Mouse (Mus musculus) kidney, embryonic 16.5 days (tissue): ENCODE measurements around the gene Bnip1. TPM values are rescaled to one million over a fixed set of nuclear protein-coding genes. Genes with fewer than 3 reads are reported as not detected.

Experiments
- ATAC-seq: fragments of 200-750 bp; cut with Nextera tagmentation; 2 replicates; pipeline ENCODE4 v1.8.0; 2017; ENCODE audit warnings: moderate TSS enrichment; ENCODE audit not compliant: low FRiP score, low TSS enrichment
- H3K27ac ChIP-seq: fragments of 300-500 bp; sonication (generic); 2 replicates; pipeline ENCODE4 v1.5.1; 2014; ENCODE audit warnings: low read length
- H3K27me3 ChIP-seq: fragments of 300-500 bp; sonication (generic); 2 replicates; pipeline ENCODE4 v1.6.1; 2014; ENCODE audit warnings: low read length, control low read depth, mixed read lengths; ENCODE audit not compliant: insufficient read depth
- H3K36me3 ChIP-seq: fragments of 300-500 bp; sonication (generic); 2 replicates; pipeline ENCODE4 v1.6.1; 2014; ENCODE audit warnings: low read length, control low read depth, mixed read lengths; ENCODE audit not compliant: insufficient read depth
- H3K4me1 ChIP-seq: fragments of 300-500 bp; sonication (generic); 2 replicates; pipeline ENCODE4 v1.6.1; 2014; ENCODE audit warnings: low read length, control low read depth, mixed read lengths; ENCODE audit not compliant: insufficient read depth
- H3K4me2 ChIP-seq: fragments of 300-500 bp; sonication (generic); replicated peaks from 2 replicates; pipeline ENCODE4 v1.6.1; 2014; ENCODE audit warnings: low read depth, low read length
- H3K4me3 ChIP-seq: fragments of 300-500 bp; sonication (generic); 2 replicates; pipeline ENCODE4 v1.5.1; 2014; ENCODE audit warnings: mild to moderate bottlenecking, low read length
- H3K9ac ChIP-seq: fragments of 300-500 bp; sonication (generic); replicated peaks from 2 replicates; pipeline ENCODE4 v1.6.1; 2014; ENCODE audit warnings: low read length
- H3K9me3 ChIP-seq: fragments of 300-500 bp; sonication (generic); 2 replicates; pipeline ENCODE4 v1.6.1; 2016; ENCODE audit warnings: low read length, control low read depth
- WGBS: fragments of 180-500 bp; shearing (Covaris S2); extraction: QIAGEN DNeasy Blood & Tissue Kit; methylation state at CpG from one replicate; pipeline ENCODE4 v1.1.7; 2014; 5-methylcytosine and 5-hydroxymethylcytosine counted together
- polyA plus RNA-seq: library from polyadenylated mRNA; unstranded; fragments of >200 nt; fragmentation: Nextera tagmentation; extraction: Ambion mirVana; gene quantifications from 2 replicates; pipeline ENCODE4 v1.2.1, GENCODE M21; 2015

The Bnip1 gene
- polyA plus RNA-seq, 1 experiment from 2014 or later, result 57.4 TPM

- no peak overlapping the region for H3K4me3 ChIP-seq
- H3K36me3 ChIP-seq, result no peaks in the 10 kb centered on the region
- no peak overlapping the region for H3K27ac ChIP-seq
- no peaks in the 10 kb centered on the region for H3K9me3 ChIP-seq
- ATAC-seq, result no peak
- no peak overlapping the region for H3K4me2 ChIP-seq
- 91% methylated on average over 3 of the region's 3 CpGs for WGBS
- H3K4me1 ChIP-seq, result peaks cover 8% of the 10 kb centered on the region
- no peak overlapping the region for H3K9ac ChIP-seq
- no peaks in the 10 kb centered on the region for H3K27me3 ChIP-seq
These were observed 2.3 kb upstream of the Bnip1 start for GRCm38 (mm10) chr17:26778430-26779100.

GRCm38 (mm10) chr17:26779471-26779870, 1.4 kb upstream of the Bnip1 start:
- no peak for ATAC-seq
- Histone ChIP-seq H3K9me3 (no peaks in the 10 kb centered on the region), H3K9ac (no peak overlapping the region), H3K4me3 (no peak overlapping the region), H3K36me3 (no peaks in the 10 kb centered on the region), H3K4me2 (no peak overlapping the region), H3K27ac (no peak overlapping the region), H3K27me3 (no peaks in the 10 kb centered on the region), H3K4me1 (peaks cover 8% of the 10 kb centered on the region)
- WGBS, result 78% methylated on average over 2 of the region's 2 CpGs

- Histone ChIP-seq H3K9ac (peak overlapping the region; percentile 85), H3K36me3 (peaks cover under 1% of the 10 kb centered on the region; the same call in 1 of the 2 replicates), H3K4me3 (peak overlapping the region; percentile 82), H3K27ac (peak overlapping the region; percentile 98), H3K4me1 (peaks cover 8% of the 10 kb centered on the region), H3K27me3 (no peaks in the 10 kb centered on the region), H3K4me2 (peak overlapping the region; percentile 70), H3K9me3 (no peaks in the 10 kb centered on the region)
- WGBS, result 13% methylated on average over 5 of the region's 5 CpGs
- ATAC-seq, result peak; percentile 68
These were observed 761 bp downstream of the Bnip1 start for GRCm38 (mm10) chr17:26781610-26782043.

- Histone ChIP-seq H3K4me3 (no peak overlapping the region), H3K9ac (no peak overlapping the region), H3K27me3 (no peaks in the 10 kb centered on the region), H3K4me1 (peaks cover 8% of the 10 kb centered on the region), H3K4me2 (no peak overlapping the region), H3K27ac (no peak overlapping the region), H3K36me3 (peaks cover 22% of the 10 kb centered on the region), H3K9me3 (no peaks in the 10 kb centered on the region)
- ATAC-seq, result no peak
- WGBS, result 91% methylated on average over 8 of the region's 8 CpGs
These were observed 3.7 kb downstream of the Bnip1 start for GRCm38 (mm10) chr17:26784525-26784924.

GRCm38 (mm10) chr17:26786586-26786985, 5.7 kb downstream of the Bnip1 start:
- Histone ChIP-seq H3K27ac (no peak overlapping the region), H3K4me1 (peaks cover 6% of the 10 kb centered on the region), H3K4me2 (no peak overlapping the region), H3K36me3 (peaks cover 35% of the 10 kb centered on the region), H3K27me3 (no peaks in the 10 kb centered on the region), H3K9me3 (no peaks in the 10 kb centered on the region), H3K4me3 (no peak overlapping the region), H3K9ac (no peak overlapping the region)
- WGBS, result 93% methylated on average over 7 of the region's 7 CpGs
- ATAC-seq, result no peak

- H3K36me3 ChIP-seq, result peaks cover 50% of the 10 kb centered on the region
- no peaks in the 10 kb centered on the region for H3K9me3 ChIP-seq
- no peak for ATAC-seq
- 91% methylated on average over 8 of the region's 8 CpGs for WGBS
- no peak overlapping the region for H3K4me3 ChIP-seq
- H3K27me3 ChIP-seq, result no peaks in the 10 kb centered on the region
- no peak overlapping the region for H3K4me2 ChIP-seq
- no peak overlapping the region for H3K27ac ChIP-seq
- no peak overlapping the region for H3K9ac ChIP-seq
- no peaks in the 10 kb centered on the region for H3K4me1 ChIP-seq
These were observed 8.1 kb downstream of the Bnip1 start for GRCm38 (mm10) chr17:26788986-26789385.

GRCm38 (mm10) chr17:26789460-26790268, 8.8 kb downstream of the Bnip1 start:
- 91% methylated on average over 8 of the region's 8 CpGs for WGBS
- Histone ChIP-seq H3K9me3 (no peaks in the 10 kb centered on the region), H3K4me1 (no peaks in the 10 kb centered on the region), H3K36me3 (peaks cover 50% of the 10 kb centered on the region), H3K27me3 (no peaks in the 10 kb centered on the region), H3K4me3 (no peak overlapping the region), H3K4me2 (no peak overlapping the region), H3K27ac (no peak overlapping the region), H3K9ac (no peak overlapping the region)
- no peak for ATAC-seq

DNA sequence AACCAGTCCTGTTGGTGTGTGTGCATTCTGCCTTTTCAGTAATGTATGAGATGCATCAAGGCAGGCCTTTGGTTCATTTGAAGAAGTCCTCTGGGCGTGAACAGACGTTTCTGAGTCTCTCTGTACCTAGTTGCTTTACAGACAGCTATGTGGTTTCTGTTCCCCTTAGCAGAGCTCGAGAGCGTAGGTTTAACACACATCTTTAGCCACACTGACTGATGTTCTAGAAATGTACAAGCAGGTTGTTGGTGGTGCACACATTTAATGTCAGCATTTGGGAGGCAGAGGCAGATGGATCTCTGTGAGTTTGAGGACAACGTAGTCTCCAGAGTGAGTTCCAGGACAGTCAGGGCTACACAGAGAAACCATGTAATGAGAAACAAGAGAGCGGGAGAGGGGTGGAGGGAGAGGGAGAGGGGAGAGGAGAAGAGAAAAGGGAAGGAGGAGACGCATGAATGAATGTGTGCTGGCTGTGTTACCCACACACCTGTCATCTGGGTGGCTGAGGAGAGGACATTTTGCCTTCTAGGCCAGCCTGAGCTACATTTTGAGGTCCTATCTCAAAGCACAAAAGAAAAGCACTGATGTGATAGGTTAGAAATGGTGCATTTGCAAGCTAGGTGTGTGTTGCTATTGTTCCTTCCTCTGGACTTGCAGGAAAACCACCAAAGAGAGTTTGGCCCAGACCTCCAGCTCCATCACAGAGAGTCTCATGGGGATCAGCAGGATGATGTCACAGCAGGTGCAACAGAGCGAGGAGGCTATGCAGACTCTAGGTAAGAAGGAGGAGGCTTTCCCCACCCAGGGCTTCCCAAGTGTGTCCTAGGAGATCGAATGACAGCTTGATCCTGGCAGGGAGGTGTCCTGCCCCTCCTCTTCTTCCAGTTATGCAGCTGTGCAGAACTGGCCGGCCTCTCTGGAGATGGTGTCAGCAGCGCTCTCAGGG, 9.7 kb downstream of the Bnip1 start:
- Histone ChIP-seq H3K4me3 (no peak overlapping the region), H3K27me3 (no peaks in the 10 kb centered on the region), H3K9me3 (no peaks in the 10 kb centered on the region), H3K36me3 (peaks cover 50% of the 10 kb centered on the region), H3K4me1 (no peaks in the 10 kb centered on the region), H3K4me2 (no peak overlapping the region), H3K27ac (no peak overlapping the region), H3K9ac (no peak overlapping the region)
- no peak for ATAC-seq
- WGBS, result 77% methylated on average over 11 of the region's 11 CpGs

DNA sequence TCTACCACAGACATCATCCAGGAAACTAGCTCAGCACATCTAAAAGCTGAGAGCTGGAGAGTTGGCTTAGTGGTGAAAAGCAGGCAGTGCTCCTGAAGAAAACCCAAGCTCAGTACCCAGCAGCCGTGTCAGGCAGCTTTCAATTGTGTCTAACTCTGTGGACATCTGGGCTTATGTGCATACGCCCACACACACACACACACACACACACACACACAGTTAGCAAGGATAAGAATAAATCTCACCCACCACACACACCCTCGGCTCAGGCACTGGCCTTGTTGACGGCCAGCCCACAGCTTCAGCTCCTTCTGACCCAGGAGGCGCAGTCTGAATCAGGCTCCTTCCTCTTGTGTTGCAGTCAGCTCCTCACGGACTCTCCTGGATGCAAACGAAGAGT, 10.7 kb downstream of the Bnip1 start:
- H3K36me3 ChIP-seq, result peaks cover 50% of the 10 kb centered on the region
- WGBS, result 66% methylated on average over 7 of the region's 7 CpGs
- ATAC-seq, result no peak
- no peaks in the 10 kb centered on the region for H3K4me1 ChIP-seq
- no peaks in the 10 kb centered on the region for H3K27me3 ChIP-seq
- no peaks in the 10 kb centered on the region for H3K9me3 ChIP-seq
- no peak overlapping the region for H3K27ac ChIP-seq
- H3K4me3 ChIP-seq, result no peak overlapping the region
- no peak overlapping the region for H3K9ac ChIP-seq
- no peak overlapping the region for H3K4me2 ChIP-seq
